Mouse (Mus musculus): ENCODE measurements around the gene AC124108.1.
A peak's percentile ranks its signal among the peaks of the same experiment; 100 is the strongest.
"Not testable (repeated sequence)": the region's sequence is repeated elsewhere in the genome, so short reads cannot be mapped to it uniquely, and the experiment has no call there.

AC124108.1 gene

GRCm38 (mm10) chr1:132191093-132191785 lies at the start of gene AC124108.1, which contains the start of gene Lemd1:
Gene AC124108.1 (plus strand): TSS chr1:132191457.
Gene Lemd1 (plus strand): TSS chr1:132191431.
- no peak for DNase-seq (ENCODE audit: low read depth, low spot score)

GRCm38 (mm10) chr1:132141753-132142152 lies 49.5 kb upstream of the AC124108.1 start:
- no peak for DNase-seq (ENCODE audit: low read depth, low spot score)

GRCm38 (mm10) chr1:132143079-132143478 lies 48.2 kb upstream of the AC124108.1 start:
- DNase-seq (ENCODE audit: low read depth, low spot score): no peak

GRCm38 (mm10) chr1:132143730-132144129 lies 47.5 kb upstream of the AC124108.1 start:
- no peak for DNase-seq (ENCODE audit: low read depth, low spot score)

- DNase-seq (ENCODE audit: low read depth, low spot score): no peak
Measured at GRCm38 (mm10) chr1:132144223-132144622, 47.0 kb upstream of the AC124108.1 start.

GRCm38 (mm10) chr1:132144837-132145236 lies 46.4 kb upstream of the AC124108.1 start:
- no peak for DNase-seq (ENCODE audit: low read depth, low spot score)

DNA sequence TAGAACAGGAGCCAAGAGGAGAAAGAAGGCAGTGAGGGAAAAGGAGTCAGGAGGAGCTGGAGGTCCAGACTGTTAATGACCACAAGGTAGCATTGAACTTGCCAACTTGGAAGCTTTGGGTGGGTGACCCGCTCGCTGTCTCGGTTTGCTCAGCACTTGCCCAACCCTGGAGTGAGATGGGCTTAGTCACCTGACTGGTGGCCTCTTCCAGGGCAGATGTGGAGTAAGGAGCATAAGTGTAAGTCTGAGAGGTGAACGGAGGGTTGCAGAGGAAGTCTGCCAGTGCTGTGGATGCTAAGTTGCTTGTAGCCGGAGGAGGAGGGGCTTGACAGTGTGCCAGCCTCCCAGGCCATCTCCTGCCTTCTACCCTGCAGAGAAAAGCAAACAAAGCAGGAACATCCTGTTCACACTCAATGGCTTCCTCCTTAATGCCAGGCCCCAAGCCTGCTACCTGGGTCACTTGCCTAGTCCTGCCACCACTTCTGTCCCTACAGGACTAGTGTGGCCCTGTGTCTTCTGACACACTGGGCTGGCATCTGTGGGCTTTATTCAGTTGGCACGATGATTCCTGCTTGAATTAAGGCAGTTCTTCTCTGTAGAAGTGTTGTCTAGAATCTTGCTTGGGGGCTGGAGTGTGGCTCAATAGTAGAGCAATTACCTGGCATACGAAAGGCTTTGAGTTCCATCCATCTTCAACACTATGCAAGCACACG lies 45.1 kb upstream of the AC124108.1 start:
- no peak for DNase-seq (ENCODE audit: low read depth, low spot score)

DNA sequence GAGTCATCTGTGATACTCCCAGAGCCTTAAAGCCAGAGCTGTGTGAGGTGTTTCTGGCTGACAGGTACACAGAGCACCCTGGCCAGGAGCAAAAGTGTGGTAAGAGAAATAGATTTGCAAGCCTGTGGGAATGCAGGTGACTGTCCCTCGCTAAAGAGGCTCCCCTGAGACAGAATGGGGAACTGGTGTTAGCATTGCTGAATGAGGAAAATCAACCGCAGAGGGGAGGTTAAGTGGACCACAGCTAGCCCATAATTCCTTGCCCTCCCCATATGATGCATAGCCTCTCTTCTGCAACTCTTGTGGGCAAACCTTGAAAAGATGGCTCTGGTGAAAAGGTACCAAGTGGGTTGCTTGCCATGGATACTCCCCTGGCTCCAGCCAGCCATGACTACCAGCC lies 41.8 kb upstream of the AC124108.1 start:
- no peak for DNase-seq (ENCODE audit: low read depth, low spot score)

DNA sequence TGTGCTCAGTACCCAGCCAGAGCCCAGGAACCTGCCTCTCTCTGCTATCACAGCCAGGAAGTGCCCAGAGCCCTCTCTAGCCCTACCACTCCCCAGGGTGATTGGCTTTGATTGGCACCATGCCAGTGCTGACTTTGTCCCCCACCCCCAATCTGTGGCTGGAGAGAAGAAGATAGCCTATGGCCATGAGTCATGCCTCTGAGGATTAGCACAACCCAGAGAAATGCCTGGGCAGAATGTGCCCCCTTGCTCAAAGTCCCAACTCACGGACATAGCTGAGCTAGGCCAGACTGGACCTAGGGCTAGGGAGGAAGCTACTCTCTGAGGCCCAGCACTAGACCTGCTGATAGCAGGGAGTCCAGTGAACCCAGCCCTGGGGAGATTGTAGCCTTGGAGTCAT lies 41.1 kb upstream of the AC124108.1 start:
- DNase-seq (ENCODE audit: low read depth, low spot score): no peak

DNA sequence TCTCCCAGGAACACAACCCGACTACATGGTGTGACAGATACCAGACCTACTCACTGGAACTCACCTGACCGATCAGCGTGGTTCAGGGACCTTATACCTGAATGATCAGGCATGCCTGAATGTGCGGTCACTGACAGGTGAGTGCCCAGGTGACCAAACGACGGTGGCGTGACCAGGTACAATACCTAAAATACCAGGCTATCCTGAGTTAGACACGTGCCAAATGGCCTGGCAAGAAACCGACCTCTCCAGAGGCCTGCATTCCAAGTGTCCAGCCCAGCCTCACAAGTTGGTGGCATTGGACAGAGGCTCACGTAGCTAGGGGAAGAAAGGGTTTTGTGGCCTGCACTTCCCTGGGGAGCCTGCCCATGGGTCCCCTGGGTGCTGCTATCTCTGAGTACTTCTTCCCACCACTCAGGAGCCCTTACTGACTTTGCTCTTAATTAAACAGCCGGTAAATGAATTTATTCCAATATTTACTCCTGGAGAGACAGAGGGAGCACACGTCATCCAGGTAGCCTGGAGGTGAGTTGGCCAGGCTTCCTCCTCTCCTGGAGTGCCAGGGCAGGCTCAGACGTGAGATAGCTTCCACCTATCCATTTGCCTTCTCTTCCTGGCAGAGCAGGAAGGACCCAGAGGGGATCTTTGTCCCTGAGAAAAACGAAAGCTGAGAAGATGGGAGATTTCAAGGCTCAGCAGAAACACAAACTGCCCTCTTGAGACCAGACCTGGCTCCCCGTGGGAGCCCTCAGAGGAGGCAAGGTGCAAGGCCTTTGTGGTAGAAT lies 40.2 kb upstream of the AC124108.1 start:
- DNase-seq (ENCODE audit: low read depth, low spot score): no peak

DNA sequence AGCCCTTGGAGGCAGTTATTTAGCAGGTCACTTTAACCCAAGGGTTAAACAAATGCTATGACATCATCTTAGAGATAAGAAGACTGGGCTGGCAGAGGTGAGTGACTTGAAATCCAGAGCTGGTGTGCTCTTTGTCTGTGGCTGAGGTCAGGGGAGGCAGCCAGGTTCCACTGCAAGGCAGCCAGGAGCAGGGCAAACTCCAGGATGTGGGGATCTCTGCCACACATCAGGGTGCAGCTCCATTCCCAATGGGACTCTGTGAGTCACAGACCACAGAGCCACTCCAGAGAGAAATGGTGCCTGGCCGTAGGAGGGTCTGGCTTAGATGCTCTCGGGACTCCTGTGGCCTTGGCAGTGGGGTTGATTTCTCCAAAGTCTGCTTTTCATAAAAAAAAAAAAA lies 39.3 kb upstream of the AC124108.1 start:
- no peak for DNase-seq (ENCODE audit: low read depth, low spot score)

DNA sequence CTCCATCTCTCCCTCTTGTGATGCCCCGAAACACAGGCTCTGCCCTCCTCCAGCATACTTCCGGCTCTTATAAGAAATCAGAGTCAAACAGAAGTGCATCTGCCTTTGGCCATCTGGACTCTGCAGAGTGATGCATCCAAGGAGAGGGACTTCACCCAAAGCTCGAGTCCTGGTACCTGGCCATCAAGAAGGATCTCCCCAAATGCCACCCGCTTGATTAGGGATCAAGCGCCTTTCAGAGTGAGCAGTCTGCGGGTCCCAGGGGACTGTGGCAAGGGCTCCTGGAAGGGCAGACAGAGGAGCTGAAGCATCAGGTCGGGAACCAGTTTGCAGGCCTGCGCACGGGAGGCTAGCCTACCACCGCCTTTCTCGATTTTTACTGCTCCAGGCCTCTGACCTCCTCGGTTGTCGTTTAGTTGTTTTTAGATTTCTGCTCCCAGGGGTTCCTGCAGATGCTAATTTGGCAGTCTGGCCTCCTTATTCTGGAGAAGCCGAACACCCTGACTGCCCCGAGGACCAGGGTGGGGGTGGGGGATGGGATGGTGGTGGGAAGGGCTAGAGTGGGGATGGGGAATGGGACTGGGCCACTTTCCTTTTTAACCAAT lies 38.1 kb upstream of the AC124108.1 start:
- no peak for DNase-seq (ENCODE audit: low read depth, low spot score)

- DNase-seq (ENCODE audit: low read depth, low spot score): no peak
Measured at GRCm38 (mm10) chr1:132153691-132154090, 37.6 kb upstream of the AC124108.1 start.

- peak; percentile 79 for DNase-seq (ENCODE audit: low read depth, low spot score)
Measured at GRCm38 (mm10) chr1:132155737-132156136, 35.5 kb upstream of the AC124108.1 start.

- DNase-seq (ENCODE audit: low read depth, low spot score): peak; percentile 73
Measured at GRCm38 (mm10) chr1:132157016-132157781, 34.1 kb upstream of the AC124108.1 start.

GRCm38 (mm10) chr1:132157808-132158207 lies 33.4 kb upstream of the AC124108.1 start:
- no peak for DNase-seq (ENCODE audit: low read depth, low spot score)

DNA sequence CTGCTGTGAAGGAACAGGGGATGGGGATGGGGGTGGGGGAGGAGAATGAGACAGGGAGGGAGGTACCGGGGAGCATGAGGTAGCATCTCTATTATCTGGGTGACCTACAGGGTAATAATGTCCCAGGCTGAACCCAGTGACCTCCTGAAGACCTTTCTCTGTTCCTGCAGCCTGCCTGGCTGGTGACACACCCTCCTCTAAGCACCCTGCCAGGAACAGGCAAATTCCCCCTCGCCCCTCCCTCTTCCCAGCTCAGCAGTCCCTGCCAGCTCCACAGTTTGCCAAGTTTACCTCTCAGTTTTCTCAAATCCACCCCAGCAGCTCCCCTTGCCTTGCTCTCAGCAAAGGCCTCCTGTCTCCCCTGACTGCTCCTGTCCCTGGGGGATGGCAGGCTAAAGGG lies 32.5 kb upstream of the AC124108.1 start:
- no peak for DNase-seq (ENCODE audit: low read depth, low spot score)

- DNase-seq (ENCODE audit: low read depth, low spot score): no peak
Measured at GRCm38 (mm10) chr1:132159681-132160080, 31.6 kb upstream of the AC124108.1 start.

DNA sequence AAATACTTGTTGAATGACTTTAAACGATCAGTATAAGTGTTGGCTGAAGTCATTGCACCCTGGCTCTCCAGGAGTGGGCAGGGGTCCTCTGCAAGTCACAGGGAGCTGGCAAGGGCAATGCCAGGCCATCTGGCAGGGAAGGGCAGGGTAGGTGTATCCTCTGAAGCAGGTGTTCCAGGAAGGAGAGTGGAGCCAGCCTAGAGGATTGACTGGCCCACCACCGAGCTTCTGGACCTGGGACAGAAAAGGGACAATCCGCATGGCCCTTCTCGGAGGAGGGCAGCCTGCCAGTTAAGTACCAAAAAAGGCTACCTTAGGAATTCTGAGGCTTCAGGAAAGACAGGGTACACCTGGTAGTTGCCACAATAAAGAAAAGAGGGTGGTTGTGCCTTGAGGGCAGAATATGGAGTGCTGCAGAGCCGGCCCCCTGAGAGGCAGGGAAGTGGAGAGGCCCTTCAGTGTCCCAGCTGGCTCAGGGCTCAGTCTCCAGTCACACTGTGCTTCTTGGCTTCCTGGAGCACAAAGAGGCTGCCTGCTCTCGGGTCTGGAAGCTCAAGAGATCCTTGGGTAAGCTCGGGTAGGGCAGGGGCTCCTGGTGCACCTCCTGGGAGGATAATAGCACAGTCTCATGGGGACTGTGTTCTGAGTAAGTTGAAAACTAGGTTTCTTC lies 29.9 kb upstream of the AC124108.1 start:
- no peak for DNase-seq (ENCODE audit: low read depth, low spot score)

GRCm38 (mm10) chr1:132162618-132163017 lies 28.6 kb upstream of the AC124108.1 start:
- DNase-seq (ENCODE audit: low read depth, low spot score): not testable (repeated sequence)
